Mouse (Mus musculus) embryo, embryonic 10.5 days (tissue): ENCODE measurements around the gene Myb.
"Not testable (repeated sequence)": the region's sequence is repeated elsewhere in the genome, so short reads cannot be mapped to it uniquely, and the experiment has no call there.

Experiments
- DNase-seq: peaks from one replicate; pipeline ENCODE4 v3.0.0-alpha.2; 2015; ENCODE audit warnings: low spot score

Myb gene

GRCm38 (mm10) chr10:21168466-21168865, 7.7 kb upstream of the Myb start:
- no peak for DNase-seq

- DNase-seq: no peak
Measured at GRCm38 (mm10) chr10:21167842-21168241, 7.1 kb upstream of the Myb start.

DNA sequence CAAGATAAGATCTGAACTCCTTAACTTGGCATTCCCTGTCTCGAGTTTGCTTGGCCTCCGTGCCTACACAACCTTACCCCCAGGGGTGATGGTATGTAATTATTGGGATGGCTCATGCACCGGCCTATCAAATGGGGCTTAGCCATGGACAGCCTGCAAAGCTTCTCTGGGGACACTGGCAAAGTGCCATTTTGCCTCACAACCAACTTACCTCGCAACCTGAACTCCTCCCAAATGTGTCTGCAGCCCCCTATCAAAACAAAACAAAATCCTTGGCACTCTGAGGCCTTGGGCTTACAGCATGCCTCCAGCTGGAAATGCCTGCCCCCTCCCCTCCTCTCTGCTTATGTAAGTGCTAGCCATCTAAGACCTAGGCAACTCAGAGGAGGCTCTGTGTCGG, 6.4 kb upstream of the Myb start:
- no peak for DNase-seq

GRCm38 (mm10) chr10:21165411-21165810, 4.6 kb upstream of the Myb start:
- no peak for DNase-seq

DNA sequence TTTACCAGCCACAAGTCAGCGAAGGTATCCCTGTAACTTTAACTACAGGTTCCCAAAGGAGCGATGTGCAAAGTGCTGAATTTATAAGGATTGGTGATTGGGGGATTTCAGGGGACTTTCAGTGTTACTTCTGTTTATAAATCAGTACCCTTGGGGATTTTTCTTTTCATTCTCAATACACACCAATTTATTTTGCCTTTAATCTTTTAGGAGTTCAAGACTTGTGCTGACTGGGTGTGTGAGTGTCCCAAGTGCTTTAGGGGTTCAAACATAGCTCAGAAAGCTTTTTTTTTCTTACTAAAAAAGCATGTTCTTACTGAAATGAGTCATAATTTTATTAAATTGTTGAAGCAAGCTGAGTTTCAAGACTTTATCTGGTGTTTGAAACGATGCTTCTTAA, 1.3 kb upstream of the Myb start:
- no peak for DNase-seq

GRCm38 (mm10) chr10:21161359-21162094, 743 bp upstream of the Myb start:
- peak; percentile 76 for DNase-seq

- DNase-seq: peak; percentile 57
Measured at GRCm38 (mm10) chr10:21159697-21160394, 938 bp downstream of the Myb start.

DNA sequence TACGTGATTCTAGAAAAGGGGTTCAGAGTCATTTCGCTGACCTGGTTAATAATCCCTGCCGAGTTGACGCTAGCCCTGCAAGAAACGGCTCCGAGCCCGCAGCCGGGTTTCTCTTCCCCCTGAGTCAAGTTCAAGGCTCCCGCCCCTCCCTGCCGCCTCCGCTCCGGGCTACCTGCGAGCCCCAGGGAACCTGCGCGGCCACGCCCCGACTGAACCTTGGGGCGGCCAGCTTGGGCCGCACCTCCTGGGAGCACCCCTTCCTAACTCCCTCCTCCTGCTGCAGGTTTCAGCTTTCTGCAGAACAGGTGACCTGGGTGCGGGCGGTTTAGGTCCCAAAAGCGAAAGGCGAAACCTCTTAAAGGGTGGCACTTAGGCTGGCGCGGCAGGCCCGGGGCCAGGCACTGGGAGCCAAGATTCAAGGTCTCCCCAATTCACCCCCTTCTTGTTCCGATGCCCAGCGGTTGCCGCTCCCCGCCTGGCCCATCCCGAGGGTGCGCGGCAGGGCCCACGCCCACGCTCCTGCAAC, 1.8 kb downstream of the Myb start:
- peak; percentile 24 for DNase-seq

GRCm38 (mm10) chr10:21158111-21158917, 2.5 kb downstream of the Myb start:
- peak; percentile 78 for DNase-seq

GRCm38 (mm10) chr10:21156953-21157499, 3.8 kb downstream of the Myb start:
- no peak for DNase-seq

GRCm38 (mm10) chr10:21156416-21156815, 4.4 kb downstream of the Myb start:
- no peak for DNase-seq

- DNase-seq: no peak
Measured at GRCm38 (mm10) chr10:21154927-21155326, 5.9 kb downstream of the Myb start.

DNA sequence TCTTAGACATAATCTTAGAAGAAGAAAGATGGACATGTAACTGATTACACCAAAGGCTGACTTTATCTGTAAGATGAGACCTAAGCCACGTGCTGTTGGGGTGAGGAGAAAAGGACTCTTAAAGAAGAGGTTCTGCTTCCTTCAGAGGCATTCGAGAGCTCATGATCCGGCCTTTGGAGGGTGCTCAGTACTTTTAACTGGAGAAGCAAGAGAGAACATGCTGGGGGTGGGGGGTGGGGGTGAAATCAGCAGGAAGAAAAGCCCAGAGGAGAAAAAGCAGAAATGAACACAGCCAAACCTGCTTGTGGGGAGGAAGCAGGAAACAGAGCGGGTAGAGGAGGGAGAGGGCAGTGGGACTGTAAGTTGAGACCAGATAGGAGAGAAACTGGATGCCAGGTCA, 7.4 kb downstream of the Myb start:
- no peak for DNase-seq

GRCm38 (mm10) chr10:21152812-21153211, 8.0 kb downstream of the Myb start:
- DNase-seq: no peak

- no peak for DNase-seq
Measured at GRCm38 (mm10) chr10:21151320-21151719, 9.5 kb downstream of the Myb start.

GRCm38 (mm10) chr10:21149945-21150344, 10.8 kb downstream of the Myb start:
- DNase-seq: not testable (repeated sequence)

DNA sequence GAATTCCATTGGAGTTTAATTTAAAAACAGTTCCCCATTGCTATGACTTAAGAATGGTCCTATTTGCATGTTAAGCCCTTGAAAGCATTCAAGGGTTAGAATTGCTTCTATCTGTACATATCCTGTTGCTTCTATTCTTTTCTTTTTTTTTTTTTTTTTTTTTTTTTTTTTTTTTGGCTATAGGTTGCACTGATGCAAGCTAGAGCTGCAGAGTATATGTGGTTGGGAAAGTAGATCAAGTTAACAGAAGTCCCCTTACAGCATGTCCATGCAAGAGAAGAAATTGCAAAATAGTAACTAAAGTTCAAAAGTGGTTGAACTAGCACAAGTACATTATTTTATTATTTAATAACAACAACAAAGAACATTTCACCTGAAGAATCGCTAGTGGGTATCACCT, 14.1 kb downstream of the Myb start:
- DNase-seq: no peak

DNA sequence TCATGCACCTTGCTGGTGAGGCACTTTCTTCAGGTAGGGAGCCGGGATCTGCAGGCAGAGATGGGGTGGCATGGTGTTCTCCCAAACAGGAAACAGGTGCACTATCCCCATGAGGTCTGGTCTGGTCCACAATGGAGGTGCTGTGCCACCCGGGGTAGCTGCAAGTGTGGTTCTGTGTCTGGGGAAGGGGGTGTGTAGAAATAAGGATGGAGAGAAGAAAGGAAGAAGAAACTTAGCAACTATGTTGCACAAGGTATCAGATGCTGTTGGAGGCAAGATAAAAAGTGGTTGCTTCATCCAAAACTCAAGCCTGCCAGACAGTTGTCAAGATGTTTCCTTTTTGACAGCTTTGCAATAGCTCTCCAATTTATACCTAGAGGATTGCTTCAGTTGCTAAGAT, 14.5 kb downstream of the Myb start:
- no peak for DNase-seq

- DNase-seq: peak; percentile 86
Measured at GRCm38 (mm10) chr10:21144627-21145504, 15.9 kb downstream of the Myb start.

- DNase-seq: no peak
Measured at GRCm38 (mm10) chr10:21135297-21135696, 25.5 kb downstream of the Myb start.

DNA sequence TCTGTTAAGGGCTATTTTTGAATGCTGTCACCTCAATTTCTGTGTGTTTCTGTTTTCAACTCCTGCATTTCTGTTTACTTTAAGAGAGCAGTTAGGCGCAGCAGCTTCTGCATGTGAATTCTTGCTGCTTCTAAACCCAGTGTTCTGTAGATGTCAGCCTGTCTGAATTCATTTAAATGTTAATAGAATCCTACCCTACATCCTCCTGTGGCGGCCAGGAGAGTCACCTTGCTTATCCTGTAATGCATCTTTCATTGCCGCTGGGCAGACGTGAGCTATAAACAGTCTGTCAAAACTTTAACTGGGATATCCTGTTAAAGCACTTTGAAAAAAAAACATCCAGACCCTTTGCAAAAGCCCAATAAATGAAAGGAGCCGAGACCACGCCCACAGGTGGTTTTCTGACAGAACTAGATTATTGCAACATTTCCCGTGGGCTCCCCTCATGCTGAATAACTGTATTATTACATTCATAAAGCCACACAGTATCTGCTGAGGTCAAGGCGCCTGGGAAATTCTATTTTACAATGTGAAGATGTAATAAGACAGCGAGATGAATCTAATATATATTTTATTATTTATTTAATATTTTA, 29.8 kb downstream of the Myb start:
- no peak for DNase-seq
